Mouse (Mus musculus): ENCODE data around the gene Rbfox1. TPM values are rescaled to one million over a fixed set of nuclear protein-coding genes. Genes with fewer than 3 reads are reported as not detected.

Rbfox1 gene
- polyA plus RNA-seq, 1 experiment from 2014 or later, result 103 TPM

- no peak overlapping the region for H3K9ac ChIP-seq (replicated peaks)
- no peaks in the 10 kb centered on the region for H3K36me3 ChIP-seq
- H3K4me2 ChIP-seq (replicated peaks), result no peak overlapping the region
- no peaks in the 10 kb centered on the region for H3K27me3 ChIP-seq
- no peak overlapping the region for H3K27ac ChIP-seq
- 49% methylated on average over 8 of the region's 8 CpGs for WGBS
- no peak overlapping the region for H3K4me3 ChIP-seq (replicated peaks)
- no peak for ATAC-seq
- no peaks in the 10 kb centered on the region for H3K9me3 ChIP-seq
- 0 out of 2 replicates have a peak, but pooled peaks cover 4% of the 10 kb centered on the region for H3K4me1 ChIP-seq (replicated peaks)
Observed at GRCm38 (mm10) chr16:6264557-6264956, 379.4 kb downstream of the Rbfox1 start.

GRCm38 (mm10) chr16:6265610-6266009 lies 380.5 kb downstream of the Rbfox1 start:
- Histone ChIP-seq H3K4me1 (replicated peaks) (0 out of 2 replicates have a peak, but pooled peaks cover 4% of the 10 kb centered on the region), H3K4me2 (replicated peaks) (no peak overlapping the region)
- 92% methylated on average over 3 of the region's 3 CpGs for WGBS

GRCm38 (mm10) chr16:6271596-6272370 lies 386.6 kb downstream of the Rbfox1 start:
- 86% methylated on average over 7 of the region's 7 CpGs for WGBS
- no peaks in the 10 kb centered on the region for H3K9me3 ChIP-seq

More at GRCm38 (mm10) chr16:6265610-6266009, 380.5 kb downstream of the Rbfox1 start:
- H3K9me3 ChIP-seq, result no peaks in the 10 kb centered on the region
- no peak overlapping the region for H3K9ac ChIP-seq (replicated peaks)
- H3K27ac ChIP-seq, result no peak overlapping the region
- H3K4me3 ChIP-seq (replicated peaks), result no peak overlapping the region
- no peaks in the 10 kb centered on the region for H3K27me3 ChIP-seq
- H3K36me3 ChIP-seq, result no peaks in the 10 kb centered on the region
- ATAC-seq, result no peak

GRCm38 (mm10) chr16:6283496-6283895 lies 398.3 kb downstream of the Rbfox1 start:
- Histone ChIP-seq H3K9me3 (no peaks in the 10 kb centered on the region), H3K4me1 (replicated peaks) (peaks cover 21% of the 10 kb centered on the region), H3K4me2 (replicated peaks) (no peak overlapping the region), H3K27me3 (no peaks in the 10 kb centered on the region), H3K36me3 (no peaks in the 10 kb centered on the region), H3K27ac (no peak overlapping the region), H3K4me3 (replicated peaks) (no peak overlapping the region), H3K9ac (replicated peaks) (no peak overlapping the region)
- 85% methylated on average over 4 of the region's 4 CpGs for WGBS
- ATAC-seq, result no peak

More at GRCm38 (mm10) chr16:6271596-6272370, 386.6 kb downstream of the Rbfox1 start:
- H3K4me1 ChIP-seq (replicated peaks), result no peaks in the 10 kb centered on the region
- H3K27me3 ChIP-seq, result no peaks in the 10 kb centered on the region
- H3K4me2 ChIP-seq (replicated peaks), result no peak overlapping the region
- no peak overlapping the region for H3K27ac ChIP-seq
- H3K4me3 ChIP-seq (replicated peaks), result no peak overlapping the region
- H3K9ac ChIP-seq (replicated peaks), result no peak overlapping the region
- no peak for ATAC-seq
- no peaks in the 10 kb centered on the region for H3K36me3 ChIP-seq

DNA sequence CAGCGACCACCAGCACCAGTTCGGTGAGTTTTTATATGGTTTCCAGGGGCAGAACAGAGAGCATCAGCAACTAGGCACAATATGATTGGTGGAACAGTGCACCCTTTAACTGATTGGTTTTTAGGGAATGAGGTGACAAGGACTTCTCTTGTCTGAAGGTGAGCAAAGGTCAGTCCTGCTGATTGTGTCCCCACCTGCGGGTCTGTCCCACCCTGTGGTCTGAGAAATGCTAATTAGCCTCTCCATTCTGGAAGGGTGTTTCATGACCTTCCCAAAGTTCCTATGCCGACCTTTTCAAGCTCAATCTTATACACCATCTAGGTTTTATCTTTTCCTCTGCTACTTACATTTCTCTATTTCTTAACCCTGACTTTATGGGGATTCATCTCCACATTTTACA lies 399.2 kb downstream of the Rbfox1 start:
- Histone ChIP-seq H3K4me3 (replicated peaks) (no peak overlapping the region), H3K9me3 (no peaks in the 10 kb centered on the region), H3K4me1 (replicated peaks) (peaks cover 21% of the 10 kb centered on the region), H3K27me3 (no peaks in the 10 kb centered on the region), H3K36me3 (no peaks in the 10 kb centered on the region), H3K27ac (no peak overlapping the region), H3K4me2 (replicated peaks) (no peak overlapping the region), H3K9ac (replicated peaks) (no peak overlapping the region)
- whole genome bisulfite sequencing, result 57% methylated on average over 4 of the region's 4 CpGs
- no peak for ATAC-seq

DNA sequence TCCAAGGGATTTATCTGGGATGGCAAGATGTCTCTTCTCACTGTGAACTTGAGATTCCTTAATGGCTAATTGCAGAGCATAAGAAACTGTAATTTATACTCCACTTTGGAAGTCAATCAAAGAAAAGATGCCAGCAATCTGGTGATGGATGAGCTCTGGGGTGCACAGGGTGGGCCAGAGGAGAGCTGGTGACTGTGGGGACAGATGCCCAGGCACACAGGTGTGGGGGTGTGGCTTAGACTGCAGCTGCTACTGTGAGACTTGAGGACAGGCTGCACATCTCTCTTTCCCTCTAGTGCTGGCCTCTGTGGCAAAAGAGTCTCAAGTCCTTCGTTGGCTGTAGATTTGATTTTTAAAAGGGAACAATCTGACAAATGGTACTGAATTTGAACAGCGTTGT lies 402.5 kb downstream of the Rbfox1 start:
- Histone ChIP-seq H3K9me3 (no peaks in the 10 kb centered on the region), H3K27me3 (no peaks in the 10 kb centered on the region), H3K9ac (replicated peaks) (no peak overlapping the region), H3K27ac (no peak overlapping the region), H3K36me3 (no peaks in the 10 kb centered on the region), H3K4me1 (replicated peaks) (peaks cover 21% of the 10 kb centered on the region), H3K4me3 (replicated peaks) (no peak overlapping the region), H3K4me2 (replicated peaks) (no peak overlapping the region)
- WGBS, result 74% methylated on average over 2 of the region's 2 CpGs
- ATAC-seq, result no peak

DNA sequence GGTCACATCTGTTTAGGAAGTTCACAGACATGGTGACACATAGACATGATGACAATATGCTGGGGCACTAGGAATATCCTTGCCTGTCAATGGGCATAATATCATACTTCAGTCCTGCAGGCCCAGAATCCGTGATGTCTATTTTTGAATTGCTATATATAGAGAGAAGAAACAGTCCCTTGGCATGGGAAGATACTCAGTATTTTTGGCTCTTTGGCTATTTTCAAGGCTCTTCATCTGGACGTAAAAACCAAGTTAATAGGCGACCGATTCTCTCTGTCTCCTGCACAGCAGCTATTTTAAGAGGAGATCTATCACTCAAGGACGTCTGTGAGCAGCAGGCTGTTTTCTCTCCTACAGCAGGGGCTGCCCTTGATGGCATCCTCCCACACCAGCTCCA lies 415.0 kb downstream of the Rbfox1 start:
- Histone ChIP-seq H3K27ac (no peak overlapping the region), H3K36me3 (no peaks in the 10 kb centered on the region), H3K4me3 (replicated peaks) (no peak overlapping the region), H3K9ac (replicated peaks) (no peak overlapping the region), H3K4me1 (replicated peaks) (no peaks in the 10 kb centered on the region), H3K27me3 (no peaks in the 10 kb centered on the region), H3K4me2 (replicated peaks) (no peak overlapping the region), H3K9me3 (no peaks in the 10 kb centered on the region)
- WGBS, result 85% methylated on average over 5 of the region's 5 CpGs
- ATAC-seq, result no peak

DNA sequence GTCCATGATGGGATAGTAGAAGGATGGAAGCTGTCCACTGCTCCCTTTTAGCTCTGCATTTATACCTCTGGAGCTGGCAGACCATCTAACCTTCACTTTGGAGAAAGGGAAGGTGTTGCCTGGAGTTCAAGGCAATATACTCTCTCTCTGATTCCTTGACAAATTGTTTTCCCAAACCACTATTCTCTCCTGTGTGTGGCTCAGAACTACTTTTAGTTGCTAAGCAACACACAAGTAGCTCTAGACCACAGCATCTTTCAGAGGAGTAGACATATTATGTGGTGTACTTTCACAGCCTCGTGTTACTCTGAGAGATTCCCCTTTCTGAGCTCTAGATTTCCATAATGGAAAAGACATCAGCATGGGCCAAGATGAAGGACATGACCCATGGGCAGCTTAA lies 417.9 kb downstream of the Rbfox1 start:
- H3K4me2 ChIP-seq (replicated peaks), result no peak overlapping the region
- no peaks in the 10 kb centered on the region for H3K27me3 ChIP-seq
- H3K27ac ChIP-seq, result no peak overlapping the region
- H3K4me1 ChIP-seq (replicated peaks), result no peaks in the 10 kb centered on the region
- H3K9ac ChIP-seq (replicated peaks), result no peak overlapping the region
- H3K4me3 ChIP-seq (replicated peaks), result no peak overlapping the region
- H3K36me3 ChIP-seq, result no peaks in the 10 kb centered on the region
- 62% methylated on average over 1 of the region's 1 CpGs for WGBS
- H3K9me3 ChIP-seq, result no peaks in the 10 kb centered on the region
- ATAC-seq, result no peak

- Histone ChIP-seq H3K27me3 (no peaks in the 10 kb centered on the region), H3K9ac (replicated peaks) (no peak overlapping the region), H3K9me3 (no peaks in the 10 kb centered on the region), H3K4me1 (replicated peaks) (no peaks in the 10 kb centered on the region), H3K4me3 (replicated peaks) (no peak overlapping the region), H3K27ac (no peak overlapping the region), H3K36me3 (no peaks in the 10 kb centered on the region), H3K4me2 (replicated peaks) (no peak overlapping the region)
- ATAC-seq, result no peak
Observed at GRCm38 (mm10) chr16:6309940-6310339, 424.8 kb downstream of the Rbfox1 start.

GRCm38 (mm10) chr16:6310744-6311678 lies 425.9 kb downstream of the Rbfox1 start:
- Histone ChIP-seq H3K4me3 (replicated peaks) (no peak overlapping the region), H3K27ac (no peak overlapping the region), H3K9ac (replicated peaks) (no peak overlapping the region), H3K9me3 (no peaks in the 10 kb centered on the region), H3K4me1 (replicated peaks) (no peaks in the 10 kb centered on the region), H3K4me2 (replicated peaks) (no peak overlapping the region), H3K36me3 (no peaks in the 10 kb centered on the region), H3K27me3 (no peaks in the 10 kb centered on the region)
- WGBS, result 79% methylated on average over 18 of the region's 18 CpGs
- ATAC-seq, result no peak

DNA sequence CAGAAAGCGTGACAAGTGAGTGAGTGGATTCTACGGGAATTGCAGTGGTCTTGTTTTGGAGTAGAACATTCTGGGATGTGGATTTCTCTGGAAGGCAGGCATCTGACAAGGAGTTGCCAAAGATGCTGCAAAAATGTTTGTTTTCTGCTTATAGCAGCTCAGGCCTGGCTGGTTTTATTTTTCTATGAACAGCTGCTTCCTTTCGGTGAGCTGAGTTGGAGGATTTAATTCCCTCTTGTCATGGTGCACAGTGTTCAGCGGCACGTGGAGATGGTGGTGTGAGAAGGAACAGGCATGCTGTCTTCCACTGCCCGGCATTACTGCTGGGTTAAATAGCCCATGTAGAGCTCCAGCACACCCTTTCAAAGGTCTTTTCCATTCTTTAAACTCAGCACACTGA lies 428.5 kb downstream of the Rbfox1 start:
- Histone ChIP-seq H3K4me3 (replicated peaks) (no peak overlapping the region), H3K27me3 (no peaks in the 10 kb centered on the region), H3K9me3 (no peaks in the 10 kb centered on the region), H3K9ac (replicated peaks) (no peak overlapping the region), H3K4me1 (replicated peaks) (no peaks in the 10 kb centered on the region), H3K36me3 (no peaks in the 10 kb centered on the region), H3K27ac (no peak overlapping the region), H3K4me2 (replicated peaks) (no peak overlapping the region)
- 76% methylated on average over 6 of the region's 6 CpGs for WGBS
- ATAC-seq, result no peak

GRCm38 (mm10) chr16:6324832-6325231 lies 439.7 kb downstream of the Rbfox1 start:
- ATAC-seq, result no peak

More at GRCm38 (mm10) chr16:6324832-6325231, 439.7 kb downstream of the Rbfox1 start:
- Histone ChIP-seq H3K27me3 (no peaks in the 10 kb centered on the region), H3K36me3 (no peaks in the 10 kb centered on the region), H3K4me1 (replicated peaks) (peaks cover 6% of the 10 kb centered on the region), H3K4me3 (replicated peaks) (no peak overlapping the region), H3K9me3 (no peaks in the 10 kb centered on the region), H3K27ac (no peak overlapping the region), H3K9ac (replicated peaks) (no peak overlapping the region), H3K4me2 (replicated peaks) (no peak overlapping the region)
- WGBS, result 26% methylated on average over 1 of the region's 1 CpGs

Measured in midbrain, embryonic 13.5 days (tissue).